Comparison of ENCODE assay signal across 13 mouse cellular contexts in the genomic region with DNA sequence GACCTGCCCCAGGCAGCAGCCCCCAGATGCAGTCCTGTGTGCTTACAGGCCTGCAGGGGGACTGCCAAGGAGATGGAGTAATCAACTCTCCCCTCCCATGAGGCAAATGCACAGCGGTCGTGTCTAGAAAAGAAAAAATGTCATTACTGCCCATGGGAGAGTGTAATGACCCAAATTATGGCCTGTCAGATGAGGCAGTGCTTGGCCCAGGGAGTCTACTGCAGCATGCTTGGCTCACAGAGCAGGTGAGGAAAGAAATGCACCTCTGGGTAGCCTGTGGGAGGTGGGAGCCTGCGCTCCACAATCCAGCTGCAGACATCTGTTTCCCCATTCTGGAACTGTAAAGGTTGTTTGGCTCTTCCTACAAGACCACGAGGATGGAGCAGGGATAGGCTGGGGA.
"Had no signal": no experiment of that assay in that cellular context is flagged by ENCODE, and none has a peak within 500 bp of the region (broad histone marks: within the 10 kb centered on the region; RNA-seq: fewer than 3 reads in every experiment).

No protein-coding gene starts in this region.

- DNase-seq: kidney, postnatal 14 days; layer of hippocampus, postnatal 36 days; lung, postnatal 14 days; thymus, adult 18-20 months; thymus, postnatal 14 days had no signal

- H3K4me2 ChIP-seq: kidney, embryonic 15.5 days; limb, embryonic 15.5 days; liver, embryonic 12.5 days; lung, embryonic 15.5 days; midbrain, embryonic 11.5 days; midbrain, embryonic 15.5 days had no signal

- H3K36me3 ChIP-seq: kidney, embryonic 15.5 days; limb, embryonic 15.5 days; liver, embryonic 12.5 days; lung, embryonic 15.5 days; midbrain, embryonic 15.5 days had no signal

- H3K9ac ChIP-seq: kidney, embryonic 15.5 days; limb, embryonic 15.5 days; liver, embryonic 12.5 days; lung, embryonic 15.5 days; midbrain, embryonic 15.5 days had no signal

- H3K9me3 ChIP-seq: kidney, embryonic 15.5 days; limb, embryonic 15.5 days; liver, embryonic 12.5 days; lung, embryonic 15.5 days; midbrain, embryonic 15.5 days had no signal

- H3K4me1 ChIP-seq: liver, embryonic 12.5 days; megakaryocyte, embryonic 14.5 days; midbrain, embryonic 15.5 days had no signal

- H3K4me3 ChIP-seq: kidney, embryonic 15.5 days; limb, embryonic 15.5 days; liver, embryonic 12.5 days; lung, embryonic 15.5 days; megakaryocyte, embryonic 14.5 days; midbrain, embryonic 15.5 days had no signal

- ATAC-seq: liver, embryonic 12.5 days; midbrain, embryonic 15.5 days had no signal

- H3K27me3 ChIP-seq: kidney, embryonic 15.5 days; limb, embryonic 15.5 days; liver, embryonic 12.5 days; lung, embryonic 15.5 days; megakaryocyte, embryonic 14.5 days; midbrain, embryonic 15.5 days had no signal

- H3K27ac ChIP-seq: kidney, embryonic 15.5 days; limb, embryonic 15.5 days; liver, embryonic 12.5 days; lung, embryonic 15.5 days; macrophage; midbrain, embryonic 15.5 days had no signal
